Mouse (Mus musculus) megakaryocyte-erythroid progenitor cell, adult 5 weeks (primary cell): Measurements from ENCODE around the gene Plcl2. TPM values are rescaled to one million over a fixed set of nuclear protein-coding genes. Genes with fewer than 3 reads are reported as not detected.

Experiments
- polyA plus RNA-seq: library from polyadenylated mRNA; stranded (reverse); fragments of >175 nt; gene quantifications from 2 replicates; pipeline ENCODE4 v1.2.3, GENCODE M21; 2012

Plcl2 gene
- 11.7 and 13.1 TPM in 2 replicates for polyA plus RNA-seq

GRCm38 (mm10) chr17:50509251-50510104 lies at the start of gene Plcl2:
TSS of gene Plcl2 (plus strand) at chr17:50509403.

Other genes starting within 250 kb of the Plcl2 start
- gene Dazl, start 215.8 kb upstream of the Plcl2 start, polyA plus RNA-seq, result not detected in 2 replicates